Mouse (Mus musculus) megakaryocyte, embryonic 14.5 days (primary cell): ENCODE data around the gene Rsg1.

Source experiments
- FLI1 ChIP-seq: IDR thresholded peaks from 2 replicates; pipeline ENCODE4 v1.6.1; 2012; ENCODE audit warnings: low read length, inconsistent platforms, mixed read lengths
- GATA1 ChIP-seq: IDR thresholded peaks from 3 replicates; pipeline ENCODE4 v1.6.1; 2012; ENCODE audit warnings: mixed read lengths, low read length, inconsistent platforms, borderline replicate concordance

DNA sequence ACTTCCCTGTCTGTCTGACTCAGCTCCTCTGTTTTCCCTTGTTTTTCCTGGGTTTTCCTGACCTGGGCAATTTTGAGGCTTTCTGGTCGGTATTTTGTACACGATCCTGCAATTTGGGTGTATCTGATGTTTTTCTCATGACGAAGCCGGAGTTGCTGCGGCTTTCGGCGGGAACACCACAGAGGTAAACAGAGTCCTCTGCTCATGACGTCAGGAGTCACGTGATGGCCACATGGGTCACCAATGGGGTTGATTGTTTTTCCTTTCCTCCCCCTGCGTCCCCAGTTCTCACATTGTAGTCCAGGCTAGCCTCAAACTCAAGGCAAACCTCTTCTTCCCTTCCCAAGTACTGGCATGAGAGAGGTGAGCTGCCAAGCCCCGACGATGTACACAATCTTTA is 45.7 kb downstream of the Rsg1 start:
- TF ChIP-seq GATA1 (no peak), FLI1 (no peak)
